Mouse (Mus musculus): ENCODE measurements around the gene Prss50. TPM values are rescaled to one million over a fixed set of nuclear protein-coding genes. Genes with fewer than 3 reads are reported as not detected.

Gene Prss50
- total RNA-seq, 4 experiments from 2014 or later: not detected

- DNase-seq (ENCODE audit: low spot score in 2 of 2): no peak
Measured at GRCm38 (mm10) chr9:110907201-110907837, 49.6 kb downstream of the Prss50 start.

- no peak for DNase-seq (ENCODE audit: low spot score in 2 of 2)
Measured at GRCm38 (mm10) chr9:110907838-110908630, 50.3 kb downstream of the Prss50 start.

- no peak for DNase-seq (ENCODE audit: low spot score in 2 of 2)
Measured at GRCm38 (mm10) chr9:110908631-110909016, 50.9 kb downstream of the Prss50 start.

- DNase-seq (ENCODE audit: low spot score in 2 of 2): no peak
Measured at GRCm38 (mm10) chr9:110909371-110909967, 51.7 kb downstream of the Prss50 start.

Other genes starting within 250 kb of the Prss50 start
- under 1 TPM; 0.27 to 0.88 (median 0.44) TPM for gene Nradd, start 233.5 kb upstream of the Prss50 start, total RNA-seq (2022)
- gene Nbeal2, start 203.8 kb upstream of the Prss50 start, total RNA-seq (2022): 1 to 10 TPM; 2.1 to 4.2 (median 3.1) TPM
- 10 to 100 TPM; 38.8 to 53.8 (median 47.0) TPM for gene Ccdc12, start 201.5 kb upstream of the Prss50 start, total RNA-seq (2022)
- 100 to 1,000 TPM; 644 to 855 (median 660) TPM for gene Myl3, start 116.1 kb upstream of the Prss50 start, total RNA-seq (2022)
- gene Pth1r, start 110.8 kb upstream of the Prss50 start, total RNA-seq (2022): 1 to 10 TPM in 2 of 4 experiments, under 1 TPM in 2; 0.44 to 1.4 (median 1.0) TPM
- gene Prss42, start 59.8 kb upstream of the Prss50 start, total RNA-seq (2022): not detected
- not detected for gene Prss44, start 44.0 kb upstream of the Prss50 start, total RNA-seq (2022)
- not detected for gene Prss43, start 31.3 kb upstream of the Prss50 start, total RNA-seq (2022)
- not detected for gene Prss45, start 23.4 kb upstream of the Prss50 start, total RNA-seq (2022)
- not detected for gene Prss46, start 13.5 kb upstream of the Prss50 start, total RNA-seq (2022)
- 1 to 10 TPM; 2.6 to 3.2 (median 2.9) TPM for gene Als2cl, start 21.9 kb downstream of the Prss50 start, total RNA-seq (2022)
- under 1 TPM; 0.41 to 0.81 (median 0.64) TPM for gene Tmie, start 22.1 kb downstream of the Prss50 start, total RNA-seq (2022)
- gene Fam240a, start 58.9 kb downstream of the Prss50 start, total RNA-seq (2022): 1 to 10 TPM in 2 of 4 experiments, under 1 TPM in 2; 0.65 to 2.2 (median 0.90) TPM
- not detected for gene Tdgf1, start 88.2 kb downstream of the Prss50 start, total RNA-seq (2022)
- 100 to 1,000 TPM in 1 of 4 experiments, 10 to 100 TPM in 3; 84.4 to 106 (median 97.6) TPM for gene Lrrc2, start 93.6 kb downstream of the Prss50 start, total RNA-seq (2022)
- gene Rtp3, start 132.6 kb downstream of the Prss50 start, total RNA-seq (2022): 1 to 10 TPM in 1 of 4 experiments, under 1 TPM in 3; 0.60 to 1.2 (median 0.76) TPM
- gene Ltf, start 161.3 kb downstream of the Prss50 start, total RNA-seq (2022): not detected
- 10 to 100 TPM in 1 of 4 experiments, 1 to 10 TPM in 3; 4.4 to 10.9 (median 5.2) TPM for gene Ccrl2, start 199.6 kb downstream of the Prss50 start, total RNA-seq (2022)